Comparison of ENCODE assay signal across 8 mouse cellular contexts in the genomic region with DNA sequence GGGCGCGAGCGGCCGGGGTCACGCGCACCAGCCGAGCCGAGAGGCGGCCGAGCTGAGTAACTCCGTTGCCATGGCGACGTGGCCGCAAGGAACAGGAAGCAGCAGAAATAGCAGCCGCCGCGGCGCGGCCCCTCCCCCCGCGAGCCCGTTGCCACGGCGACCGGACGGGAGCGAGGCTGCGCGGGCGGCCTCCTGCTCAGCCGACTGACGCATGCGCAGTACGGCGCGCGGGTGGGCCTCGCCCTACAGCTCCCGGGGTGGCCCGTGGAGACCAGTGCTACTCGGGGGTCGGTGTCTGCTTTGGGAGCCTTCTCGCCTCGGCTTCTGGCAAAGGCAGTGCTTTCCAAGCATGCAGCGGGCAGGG.
A peak's percentile ranks its signal among the peaks of the same experiment; 100 is the strongest.
DNase-seq lines count a peak whose midpoint lies in the region; ATAC-seq lines count a peak whose summit lies in the region.

No protein-coding gene starts in this region.

- no peaks in the 10 kb centered on the region for H3K27me3 ChIP-seq in hindbrain, embryonic 12.5 days

- WGBS in hindbrain, embryonic 12.5 days: 0% methylated on average over 45 of the region's 45 CpGs

- peak overlapping the region; percentile 63 for H3K9ac ChIP-seq in hindbrain, embryonic 12.5 days

- H3K27ac ChIP-seq in hindbrain, embryonic 12.5 days: peak overlapping the region; percentile 100

- H3K4me3 ChIP-seq in hindbrain, embryonic 12.5 days: peak overlapping the region; percentile 32

- H3K36me3 ChIP-seq in hindbrain, embryonic 12.5 days: no peaks in the 10 kb centered on the region

- H3K4me2 ChIP-seq in hindbrain, embryonic 12.5 days (replicated peaks): peak overlapping the region; percentile 62

- DNase-seq in NIH3T3 (ENCODE audit: low read depth): peak; percentile 100
- peak; percentile 100 for DNase-seq in cerebellum, postnatal 10 days
- peak; percentile 100 for DNase-seq in frontal cortex, postnatal 10 days (ENCODE audit: low spot score in 2 of 2)
- DNase-seq in layer of hippocampus, postnatal 14 days (ENCODE audit: low spot score in 2 of 2): peak; percentile 99
- DNase-seq in lung, postnatal 14 days: peak; percentile 100
- DNase-seq in retina, adult 2 months (ENCODE audit: low read depth, low spot score): peak; percentile 92
- DNase-seq in thymus, postnatal 36 days: peak; percentile 100

- H3K9me3 ChIP-seq in hindbrain, embryonic 12.5 days (replicated peaks): no peaks in the 10 kb centered on the region

- ATAC-seq in hindbrain, embryonic 12.5 days (ENCODE audit: low FRiP score): peak; percentile 86

- peaks cover 75% of the 10 kb centered on the region for H3K4me1 ChIP-seq in hindbrain, embryonic 12.5 days

Comparison
In these comparisons a context has a peak if more than half of its experiments do, and no peak if none do; other contexts are left out.
1. Peak in every context shown above with its lines: DNase-seq, ATAC-seq, H3K4me3 ChIP-seq and H3K27ac ChIP-seq.